Mouse (Mus musculus) T-helper 2 cell (primary cell): ENCODE results near the gene Gpr161.
"Not testable (repeated sequence)": the region's sequence is repeated elsewhere in the genome, so short reads cannot be mapped to it uniquely, and the experiment has no call there.

ENCODE experiments used
- in situ Hi-C: fragments of 300-600 bp; cut with MboI, MseI; formaldehyde crosslinking; loops from one replicate; pipeline ENCODE4 v1.15.1; 2025; ENCODE audit warnings: high pct_unique_total_duplicates

Gene Gpr161

GRCm38 (mm10) chr1:165316361-165316760 is 20.8 kb downstream of the Gpr161 start:
- in situ Hi-C loops, result no loop called here

DNA sequence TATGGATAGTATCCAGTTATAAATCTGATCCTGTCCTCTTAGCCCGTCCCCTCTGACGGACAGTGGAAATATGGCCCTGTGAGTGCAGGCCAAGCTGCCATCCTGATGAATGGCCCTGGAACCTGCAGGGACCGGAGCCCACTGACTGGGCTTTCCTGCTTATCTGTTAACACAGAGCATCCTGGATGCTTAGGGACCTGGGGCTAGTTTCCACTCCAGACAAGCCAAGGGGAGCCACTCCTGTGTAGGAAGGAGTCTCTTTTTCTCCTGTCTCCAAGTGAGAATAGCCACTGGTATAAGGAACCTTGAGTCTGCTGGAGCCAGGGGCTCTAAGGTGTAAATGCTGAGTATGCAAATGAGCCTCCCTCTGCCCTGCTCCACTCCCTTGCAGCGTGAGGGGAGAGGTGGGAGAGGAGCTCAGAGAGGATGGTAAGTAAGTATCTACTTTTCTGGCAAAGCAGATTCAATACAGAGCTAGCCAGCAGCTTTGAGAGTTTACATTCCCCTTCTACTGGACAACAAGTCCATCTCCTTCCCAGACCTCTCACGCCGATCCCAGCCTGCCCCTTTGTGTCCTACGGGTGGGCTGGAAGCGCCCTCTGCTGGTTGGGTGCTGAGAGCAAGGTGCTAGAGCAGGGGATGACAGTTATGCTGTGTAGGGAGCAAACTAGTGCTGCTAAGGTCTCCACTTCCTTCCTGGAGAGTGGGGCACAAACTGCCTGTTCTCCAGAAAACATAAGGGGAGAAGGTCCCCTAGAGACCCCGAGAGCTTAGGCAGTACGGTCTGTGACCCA is 24.7 kb downstream of the Gpr161 start:
- in situ Hi-C loops, result no loop called here

DNA sequence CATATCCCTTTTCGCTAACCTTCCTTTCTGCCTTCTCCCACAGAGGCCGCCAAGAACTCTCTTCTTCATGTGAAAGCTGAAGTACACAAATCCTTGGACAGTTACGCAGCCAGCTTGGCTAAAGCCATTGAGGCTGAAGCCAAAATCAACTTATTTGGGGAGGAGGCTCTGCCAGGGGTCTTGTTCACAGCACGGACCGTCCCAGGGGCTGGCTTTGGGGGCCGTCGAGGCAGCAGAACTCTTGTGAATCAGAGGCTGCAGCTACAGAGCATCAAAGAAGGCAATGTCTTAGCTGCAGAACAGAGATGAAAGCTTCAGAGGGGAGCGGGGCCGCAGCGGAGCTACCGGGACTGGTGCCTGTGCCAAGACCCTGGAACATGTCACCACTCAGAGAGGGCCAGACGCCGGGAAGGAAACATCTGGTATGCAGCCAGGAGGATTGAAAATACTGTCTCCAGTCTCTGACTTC is 25.8 kb downstream of the Gpr161 start:
- in situ Hi-C loops, result no loop called here

DNA sequence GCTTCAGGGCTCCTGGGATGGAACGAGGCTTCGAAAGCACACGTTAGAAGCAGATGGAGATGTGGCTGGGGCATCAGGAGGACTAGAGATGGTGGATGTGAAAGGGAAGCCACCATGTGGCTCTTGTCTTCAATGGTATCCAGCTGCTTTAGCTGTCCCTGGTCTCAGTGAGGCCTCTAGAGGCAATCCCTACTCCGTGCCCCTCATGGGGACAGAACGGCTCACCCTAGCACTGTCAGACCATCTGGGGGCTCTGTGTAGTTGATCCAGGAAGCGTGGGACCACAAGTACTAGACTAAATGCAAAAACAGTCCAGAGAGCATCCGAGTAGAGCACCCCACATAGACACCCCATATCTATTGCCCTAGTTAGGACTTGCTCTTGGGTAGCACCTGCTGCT is 26.3 kb downstream of the Gpr161 start:
- in situ Hi-C loops, result no loop called here

GRCm38 (mm10) chr1:165322934-165323333 is 27.3 kb downstream of the Gpr161 start:
- in situ Hi-C loops, result no loop called here

DNA sequence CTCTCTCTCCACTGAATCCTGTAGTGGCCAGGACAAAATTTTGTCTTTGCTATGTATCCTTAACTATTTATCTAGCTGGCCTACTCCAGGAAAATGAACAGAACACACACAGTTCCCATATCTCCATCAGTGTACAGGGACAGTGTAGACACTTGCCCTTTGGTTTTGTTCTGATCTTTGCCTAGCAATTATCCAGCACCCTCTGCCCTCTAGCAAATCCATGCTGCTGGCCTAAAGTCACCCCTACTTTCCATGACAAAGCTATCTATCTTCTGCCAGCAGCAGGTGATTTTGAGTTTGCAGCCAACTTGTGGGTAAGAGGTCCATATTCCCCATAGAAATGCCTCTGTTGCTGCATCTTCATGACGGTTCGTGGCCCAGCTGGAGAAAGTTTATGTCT is 31.8 kb downstream of the Gpr161 start:
- in situ Hi-C loops, result no loop called here

GRCm38 (mm10) chr1:165327831-165328230 is 32.2 kb downstream of the Gpr161 start:
- in situ Hi-C loops, result no loop called here

- in situ Hi-C loops, result not testable (repeated sequence)
These were observed 33.0 kb downstream of the Gpr161 start for GRCm38 (mm10) chr1:165328384-165329289.

- in situ Hi-C loops, result no loop called here
These were observed 35.3 kb downstream of the Gpr161 start for GRCm38 (mm10) chr1:165330859-165331258.

DNA sequence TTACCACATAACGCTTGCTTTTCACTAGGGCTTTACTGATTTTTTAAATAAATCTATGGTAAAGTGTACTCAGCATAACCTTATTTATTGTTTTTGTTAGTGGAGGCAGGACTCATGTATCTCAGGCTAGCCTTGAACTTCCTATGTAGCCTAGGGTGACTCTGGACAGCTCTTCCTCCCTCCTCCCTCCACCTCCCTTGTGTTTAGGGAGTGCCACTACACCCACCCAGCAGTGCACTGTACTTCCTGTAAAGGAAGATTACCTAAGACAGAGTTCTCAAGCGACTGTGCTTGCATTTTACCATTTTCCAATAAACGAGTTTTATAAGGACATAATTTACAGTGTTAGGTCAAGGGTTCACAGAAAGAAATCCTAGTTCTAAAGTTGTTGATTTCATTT is 37.2 kb downstream of the Gpr161 start:
- in situ Hi-C loops, result no loop called here

DNA sequence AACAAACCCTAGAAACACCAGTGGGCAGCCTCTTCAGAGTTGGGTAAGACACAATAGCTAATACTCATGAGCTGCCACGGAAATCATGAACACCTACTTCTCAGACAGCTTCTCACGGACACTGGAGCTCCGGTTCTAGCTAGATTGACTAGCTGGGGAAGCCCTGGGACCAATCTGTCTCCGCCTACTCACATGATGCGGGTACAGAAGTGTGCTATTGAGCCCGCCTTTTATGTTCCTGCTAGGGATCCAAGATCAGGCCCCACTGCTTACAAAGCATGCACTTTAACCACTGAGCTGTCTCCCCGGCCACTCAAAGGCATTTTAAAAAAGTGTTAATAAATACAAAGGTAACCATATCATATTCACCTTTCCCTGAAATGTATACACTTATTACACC is 46.5 kb downstream of the Gpr161 start:
- in situ Hi-C loops, result no loop called here

GRCm38 (mm10) chr1:165344453-165344852 is 48.9 kb downstream of the Gpr161 start:
- in situ Hi-C loops, result no loop called here

- in situ Hi-C loops, result no loop called here
These were observed 53.0 kb downstream of the Gpr161 start for GRCm38 (mm10) chr1:165348627-165349026.

- in situ Hi-C loops, result no loop called here
These were observed 60.8 kb downstream of the Gpr161 start for GRCm38 (mm10) chr1:165356347-165356746.

GRCm38 (mm10) chr1:165363271-165363670 is 67.7 kb downstream of the Gpr161 start:
- in situ Hi-C loops, result no loop called here

GRCm38 (mm10) chr1:165365057-165365456 is 69.5 kb downstream of the Gpr161 start:
- in situ Hi-C loops, result no loop called here

GRCm38 (mm10) chr1:165370990-165371389 is 75.4 kb downstream of the Gpr161 start:
- in situ Hi-C loops, result no loop called here

- in situ Hi-C loops, result no loop called here
These were observed 78.2 kb downstream of the Gpr161 start for GRCm38 (mm10) chr1:165373839-165374238.
